Comparison of ENCODE assay signal across 8 mouse cellular contexts in the genomic region with DNA sequence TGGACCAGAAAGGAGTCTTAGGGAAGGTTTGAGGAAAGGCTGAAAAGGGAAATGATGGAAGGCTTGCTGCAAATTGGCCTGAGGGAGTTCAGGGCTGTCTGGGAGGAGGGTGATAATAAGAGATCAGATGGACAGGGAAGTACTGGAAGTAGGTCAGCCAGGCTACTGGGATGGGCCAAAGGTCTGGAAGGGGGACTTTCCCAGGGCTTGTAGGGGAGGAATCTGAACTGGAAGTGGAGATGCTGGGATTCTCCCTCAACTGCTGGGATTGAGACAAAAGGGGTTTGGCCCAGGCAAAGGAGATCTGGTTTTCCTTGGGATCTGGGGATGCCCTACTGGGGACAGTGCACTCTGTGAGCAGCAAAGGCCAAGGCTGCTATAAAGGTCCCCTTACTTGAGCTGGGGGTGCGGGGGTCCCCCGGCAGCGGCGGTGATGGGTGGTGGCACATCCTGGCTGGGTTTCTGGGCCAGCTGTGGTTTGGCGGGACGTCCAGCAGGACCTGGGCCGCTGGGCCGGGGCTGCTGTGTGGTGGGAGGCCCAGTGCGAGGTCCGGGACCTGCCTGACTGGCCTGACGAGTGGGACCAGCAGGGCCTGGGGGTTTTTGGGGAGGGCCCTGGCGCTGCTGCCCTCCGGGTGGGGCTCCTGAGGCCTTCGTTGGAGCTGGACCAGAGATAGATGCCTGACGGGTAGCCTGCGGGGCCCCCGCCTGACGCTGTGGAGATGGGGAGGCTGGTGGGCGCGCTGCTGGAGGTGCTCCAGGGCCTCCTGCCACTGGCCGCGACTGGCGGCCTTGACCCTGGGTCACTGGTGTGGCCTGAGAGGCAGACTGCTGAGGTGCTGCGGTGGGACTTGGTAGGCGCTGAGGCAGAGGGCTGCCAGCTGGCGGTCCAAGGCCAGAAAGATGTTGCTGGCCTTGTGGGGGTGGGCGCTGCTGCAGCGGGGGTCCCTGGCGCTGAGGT. TPM values are rescaled to one million over a fixed set of nuclear protein-coding genes. Genes with fewer than 3 reads are reported as not detected.
DNase-seq lines count a peak whose midpoint lies in the region; ATAC-seq and TF ChIP-seq lines count a peak whose summit lies in the region.

No protein-coding gene starts in this region.

- H3K27ac ChIP-seq in hindbrain, embryonic 10.5 days, result peak overlapping the region; percentile 62; the same call in 1 of the 2 replicates
- H3K27ac ChIP-seq in hindbrain, embryonic 12.5 days, result no peak overlapping the region
- H3K27ac ChIP-seq in ES-Bruce4 (ENCODE audit: insufficient read depth, low read length), result peak overlapping the region; percentile 82
- H3K27ac ChIP-seq in limb, embryonic 11.5 days (replicated peaks; ENCODE audit: low read depth, low read length), result no peak overlapping the region

- intact Hi-C loops in gastrocnemius, postnatal 14 days (cut with DNase I; ENCODE audit: low total_unique reads), result no loop called here

- H3K4me2 ChIP-seq in hindbrain, embryonic 12.5 days (replicated peaks), result no peak overlapping the region
- H3K4me2 ChIP-seq in limb, embryonic 11.5 days (ENCODE audit: low read depth, severe bottlenecking), result no peak overlapping the region; the same call in 1 of the 2 replicates

- 41% methylated on average over 29 of the region's 29 CpGs for WGBS in hindbrain, embryonic 10.5 days
- WGBS in hindbrain, embryonic 12.5 days, result 46% methylated on average over 28 of the region's 29 CpGs
- WGBS in limb, embryonic 11.5 days, result 45% methylated on average over 25 of the region's 29 CpGs

- peak; percentile 9 for DNase-seq in hindbrain, embryonic 10.5 days (ENCODE audit: low spot score)
- DNase-seq in gastrocnemius, postnatal 14 days, result peak; percentile 26
- DNase-seq in limb, embryonic 11.5 days (ENCODE audit: low spot score), result peak; percentile 21
- DNase-seq in frontal cortex, adult 2 months (ENCODE audit: extremely low spot score in 1 of 2, low spot score in 1 of 2), result no peak
- no peak for DNase-seq in spleen, postnatal 14 days (ENCODE audit: low spot score in 2 of 2)
- no peak for DNase-seq in left cerebral cortex, adult 9 months (ENCODE audit: low spot score in 2 of 2)

- H3K9me3 ChIP-seq in hindbrain, embryonic 10.5 days, result no peaks in the 10 kb centered on the region; the same call in 1 of the 2 replicates
- H3K9me3 ChIP-seq in hindbrain, embryonic 12.5 days (replicated peaks), result 0 out of 2 replicates have a peak, but pooled peaks cover 6% of the 10 kb centered on the region
- no peaks in the 10 kb centered on the region for H3K9me3 ChIP-seq in ES-Bruce4 (replicated peaks; ENCODE audit: control insufficient read depth, insufficient read depth, low read length, poor library complexity, severe bottlenecking)
- no peaks in the 10 kb centered on the region for H3K9me3 ChIP-seq in limb, embryonic 11.5 days (ENCODE audit: control insufficient read depth, low read length)

- H3K4me3 ChIP-seq in hindbrain, embryonic 10.5 days, result no peak overlapping the region
- no peak overlapping the region for H3K4me3 ChIP-seq in hindbrain, embryonic 12.5 days
- peak overlapping the region; percentile 48 for H3K4me3 ChIP-seq in ES-Bruce4 (ENCODE audit: low read depth, low read length)
- no peak overlapping the region for H3K4me3 ChIP-seq in limb, embryonic 11.5 days (ENCODE audit: low read depth, low read length)

- TF ChIP-seq CTCF in ES-Bruce4 (IDR thresholded peaks at IDR 0.05; ENCODE audit: low read depth, low read length), result no peak

- TF ChIP-seq POLR2A in ES-Bruce4 (IDR thresholded peaks at IDR 0.05; ENCODE audit: insufficient read depth, low read length), result no peak

- no peak for TF ChIP-seq EP300 in ES-Bruce4 (IDR thresholded peaks at IDR 0.05; ENCODE audit: insufficient read depth, low read depth, low read length)

- H3K4me1 ChIP-seq in hindbrain, embryonic 10.5 days (replicated peaks), result peaks cover 9% of the 10 kb centered on the region
- no peaks in the 10 kb centered on the region for H3K4me1 ChIP-seq in hindbrain, embryonic 12.5 days
- no peaks in the 10 kb centered on the region for H3K4me1 ChIP-seq in ES-Bruce4 (ENCODE audit: control insufficient read depth, insufficient read depth, low read length)
- no peaks in the 10 kb centered on the region for H3K4me1 ChIP-seq in limb, embryonic 11.5 days (ENCODE audit: control insufficient read depth, insufficient read depth, low read length)

- peaks cover 22% of the 10 kb centered on the region for H3K36me3 ChIP-seq in hindbrain, embryonic 10.5 days
- H3K36me3 ChIP-seq in hindbrain, embryonic 12.5 days, result 0 out of 2 replicates have a peak, but pooled peaks cover 4% of the 10 kb centered on the region
- H3K36me3 ChIP-seq in ES-Bruce4 (ENCODE audit: control insufficient read depth, insufficient read depth, low read length, poor library complexity, severe bottlenecking), result 0 out of 2 replicates have a peak, but pooled peaks cover 5% of the 10 kb centered on the region
- H3K36me3 ChIP-seq in limb, embryonic 11.5 days (ENCODE audit: control insufficient read depth, insufficient read depth, low read length), result no peaks in the 10 kb centered on the region

- H3K27me3 ChIP-seq in hindbrain, embryonic 10.5 days (ENCODE audit: insufficient read depth, poor library complexity, severe bottlenecking), result no peaks in the 10 kb centered on the region
- H3K27me3 ChIP-seq in hindbrain, embryonic 12.5 days, result no peaks in the 10 kb centered on the region
- no peaks in the 10 kb centered on the region for H3K27me3 ChIP-seq in ES-Bruce4 (ENCODE audit: control insufficient read depth, insufficient read depth, low read length, poor library complexity, severe bottlenecking)
- H3K27me3 ChIP-seq in limb, embryonic 11.5 days (ENCODE audit: control insufficient read depth, insufficient read depth, low read length), result no peaks in the 10 kb centered on the region

- no peak for ATAC-seq in hindbrain, embryonic 12.5 days (ENCODE audit: low FRiP score)
- ATAC-seq in limb, embryonic 11.5 days (ENCODE audit: insufficient number of reproducible peaks, low FRiP score, low TSS enrichment, low read depth), result no peak

- no peak overlapping the region for H3K9ac ChIP-seq in hindbrain, embryonic 12.5 days
- H3K9ac ChIP-seq in ES-Bruce4 (ENCODE audit: low read depth, poor library complexity, severe bottlenecking), result peak overlapping the region; percentile 61
- no peak overlapping the region for H3K9ac ChIP-seq in limb, embryonic 11.5 days (ENCODE audit: low read length)

RNA-seq across cellular contexts. Expression of a gene that starts 7.6 kb away (rescaled TPM):
- 10.3 and 10.6 TPM in 2 replicates for polyA plus RNA-seq in hindbrain, embryonic 10.5 days (2016; fragmentation: Nextera tagmentation; extraction: Ambion mirVana)
- polyA plus RNA-seq in hindbrain, embryonic 12.5 days (2016; fragmentation: Nextera tagmentation; extraction: Ambion mirVana), result 8.8 and 10.7 TPM in 2 replicates
- polyA plus RNA-seq in ES-Bruce4 (2011; ENCODE audit: insufficient read depth, insufficient read length, low read depth, missing spikeins), result 34.6 and 40.8 TPM in 2 replicates
- 1 to 10 TPM; 4.8 to 5.8 TPM for total RNA-seq in gastrocnemius, postnatal 14 days (2021)
- polyA plus RNA-seq in limb, embryonic 11.5 days (2014; fragmentation: Nextera tagmentation; extraction: Ambion mirVana), result 12.9 and 13.1 TPM in 2 replicates
- 1.5 and 1.6 TPM in 2 replicates for polyA plus RNA-seq in frontal cortex, adult 2 months (2012; rRNA removed)

RNA-seq across cellular contexts. Expression of a gene that starts 58.4 kb away (rescaled TPM):
- 5.1 and 11.8 TPM in 2 replicates for polyA plus RNA-seq in hindbrain, embryonic 10.5 days (2016; fragmentation: Nextera tagmentation; extraction: Ambion mirVana)
- polyA plus RNA-seq in hindbrain, embryonic 12.5 days (2016; fragmentation: Nextera tagmentation; extraction: Ambion mirVana), result 22.5 and 29.4 TPM in 2 replicates
- polyA plus RNA-seq in ES-Bruce4 (2011; ENCODE audit: insufficient read depth, insufficient read length, low read depth, missing spikeins), result 4.7 and 4.9 TPM in 2 replicates
- total RNA-seq in gastrocnemius, postnatal 14 days (2021), result under 1 TPM; 0.20 to 0.29 TPM
- polyA plus RNA-seq in limb, embryonic 11.5 days (2014; fragmentation: Nextera tagmentation; extraction: Ambion mirVana), result 0.13 and 0.16 TPM in 2 replicates
- 273 and 320 TPM in 2 replicates for polyA plus RNA-seq in frontal cortex, adult 2 months (2012; rRNA removed)

Comparison
In these comparisons a context has a peak if more than half of its experiments do, and no peak if none do; other contexts are left out.
1. H3K27ac ChIP-seq: peak in hindbrain, embryonic 10.5 days (single experiment) and ES-Bruce4 (single experiment); none in hindbrain, embryonic 12.5 days (single experiment) and limb, embryonic 11.5 days (single experiment).
2. DNase-seq: peak in hindbrain, embryonic 10.5 days (single experiment), gastrocnemius, postnatal 14 days (single experiment) and limb, embryonic 11.5 days (single experiment); none in frontal cortex, adult 2 months (0 of 2), spleen, postnatal 14 days (0 of 2) and left cerebral cortex, adult 9 months (0 of 2).